Mouse (Mus musculus) hindbrain, embryonic 10.5 days (tissue): ENCODE data around the gene Rabepk. TPM values are rescaled to one million over a fixed set of nuclear protein-coding genes. Genes with fewer than 3 reads are reported as not detected.
"Not testable (repeated sequence)": the region's sequence is repeated elsewhere in the genome, so short reads cannot be mapped to it uniquely, and the experiment has no call there.

Experiments used
- DNase-seq: peaks from one replicate; pipeline ENCODE4 v3.0.0-alpha.2; 2017; ENCODE audit warnings: low spot score
- H3K27ac ChIP-seq: fragments of 300-500 bp; sonication (generic); 2 replicates; pipeline ENCODE4 v1.5.1; 2016; ENCODE audit warnings: mild to moderate bottlenecking, moderate library complexity
- H3K27me3 ChIP-seq: fragments of 300-500 bp; sonication (generic); 2 replicates; pipeline ENCODE4 v1.6.1; 2016; ENCODE audit warnings: mild to moderate bottlenecking; ENCODE audit not compliant: poor library complexity, insufficient read depth, severe bottlenecking
- H3K36me3 ChIP-seq: fragments of 300-500 bp; sonication (generic); 2 replicates; pipeline ENCODE4 v1.6.1; 2016; ENCODE audit warnings: mild to moderate bottlenecking, moderate library complexity
- H3K4me1 ChIP-seq: fragments of 300-500 bp; sonication (generic); replicated peaks from 2 replicates; pipeline ENCODE4 v1.6.1; 2016; ENCODE audit warnings: mild to moderate bottlenecking
- H3K4me3 ChIP-seq: fragments of 300-500 bp; sonication (generic); 2 replicates; pipeline ENCODE4 v1.5.1; 2016; ENCODE audit warnings: mild to moderate bottlenecking, moderate library complexity
- H3K9me3 ChIP-seq: fragments of 300-500 bp; sonication (generic); 2 replicates; pipeline ENCODE4 v1.6.1; 2016; ENCODE audit warnings: mild to moderate bottlenecking, moderate library complexity
- WGBS: fragments of 180-500 bp; shearing (Covaris S2); methylation state at CpG from one replicate; pipeline ENCODE4 v1.1.7; 2016; 5-methylcytosine and 5-hydroxymethylcytosine counted together
- polyA plus RNA-seq: library from polyadenylated mRNA; unstranded; fragments of >200 nt; fragmentation: Nextera tagmentation; extraction: Ambion mirVana; gene quantifications from 2 replicates; pipeline ENCODE4 v1.2.1, GENCODE M21; 2016

Gene Rabepk
- polyA plus RNA-seq, 1 experiment from 2014 or later: 31.5 TPM

- Histone ChIP-seq H3K36me3 (peaks cover 51% of the 10 kb centered on the region), H3K4me1 (peaks cover 53% of the 10 kb centered on the region)
- DNase-seq: no peak
Observed at GRCm38 (mm10) chr2:34772252-34773235, 27.2 kb downstream of the Rabepk start.

GRCm38 (mm10) chr2:34771368-34772226, 28.1 kb downstream of the Rabepk start, which contains the start of gene Hspa5:
TSS of gene Hspa5 (plus strand) at chr2:34771970.
- Histone ChIP-seq H3K4me3 (peak within 1 kb of the TSS; percentile 100), H3K27ac (peak within 1 kb of the TSS; percentile 98), H3K27me3 (no peaks in the 10 kb centered on the region), H3K4me1 (peaks cover 47% of the 10 kb centered on the region), H3K36me3 (peaks cover 41% of the 10 kb centered on the region), H3K9me3 (no peaks in the 10 kb centered on the region; the same call in 1 of the 2 replicates)
- WGBS: under 1% methylated on average over 60 of the region's 60 CpGs
- DNase-seq: peak; percentile 100

More at GRCm38 (mm10) chr2:34772252-34773235, 27.2 kb downstream of the Rabepk start:
- peak overlapping the region; percentile 98 for H3K27ac ChIP-seq
- H3K9me3 ChIP-seq: no peaks in the 10 kb centered on the region
- H3K27me3 ChIP-seq: no peaks in the 10 kb centered on the region
- peak overlapping the region; percentile 100 for H3K4me3 ChIP-seq
- WGBS: 5% methylated on average over 50 of the region's 50 CpGs

- Histone ChIP-seq H3K36me3 (peaks cover 35% of the 10 kb centered on the region), H3K9me3 (no peaks in the 10 kb centered on the region; the same call in 1 of the 2 replicates), H3K4me1 (peaks cover 40% of the 10 kb centered on the region), H3K27ac (peak overlapping the region; percentile 98), H3K27me3 (no peaks in the 10 kb centered on the region), H3K4me3 (peak overlapping the region; percentile 100)
- DNase-seq: no peak
- WGBS: 5% methylated on average over 6 of the region's 6 CpGs
Observed at GRCm38 (mm10) chr2:34770951-34771350, 28.8 kb downstream of the Rabepk start.

GRCm38 (mm10) chr2:34770049-34770448, 29.7 kb downstream of the Rabepk start:
- peaks cover 31% of the 10 kb centered on the region for H3K4me1 ChIP-seq
- H3K4me3 ChIP-seq: peak overlapping the region; percentile 100
- H3K9me3 ChIP-seq: no peaks in the 10 kb centered on the region; the same call in 1 of the 2 replicates
- no peaks in the 10 kb centered on the region for H3K27me3 ChIP-seq
- no peak for DNase-seq
- no peak overlapping the region for H3K27ac ChIP-seq
- peaks cover 26% of the 10 kb centered on the region for H3K36me3 ChIP-seq
- 94% methylated on average over 2 of the region's 2 CpGs for WGBS

- no peaks in the 10 kb centered on the region; the same call in 1 of the 2 replicates for H3K9me3 ChIP-seq
- H3K36me3 ChIP-seq: no peaks in the 10 kb centered on the region
- H3K4me1 ChIP-seq: no peaks in the 10 kb centered on the region
- 78% methylated on average over 12 of the region's 12 CpGs for WGBS
- no peak for DNase-seq
- no peaks in the 10 kb centered on the region for H3K27me3 ChIP-seq
- no peak overlapping the region for H3K4me3 ChIP-seq
- no peak overlapping the region for H3K27ac ChIP-seq
Observed at GRCm38 (mm10) chr2:34764801-34765200, 34.9 kb downstream of the Rabepk start.

- no peaks in the 10 kb centered on the region; the same call in 1 of the 2 replicates for H3K9me3 ChIP-seq
- no peak overlapping the region for H3K27ac ChIP-seq
- H3K36me3 ChIP-seq: no peaks in the 10 kb centered on the region
- no peak overlapping the region for H3K4me3 ChIP-seq
- no peaks in the 10 kb centered on the region for H3K4me1 ChIP-seq
- DNase-seq: no peak
- no peaks in the 10 kb centered on the region for H3K27me3 ChIP-seq
- 66% methylated on average over 2 of the region's 2 CpGs for WGBS
Observed at GRCm38 (mm10) chr2:34762872-34763271, 36.8 kb downstream of the Rabepk start.

- H3K36me3 ChIP-seq: no peaks in the 10 kb centered on the region
- 89% methylated on average over 2 of the region's 2 CpGs for WGBS
- H3K4me3 ChIP-seq: no peak overlapping the region
- H3K9me3 ChIP-seq: no peaks in the 10 kb centered on the region; the same call in 1 of the 2 replicates
- no peak overlapping the region for H3K27ac ChIP-seq
- no peaks in the 10 kb centered on the region for H3K4me1 ChIP-seq
- H3K27me3 ChIP-seq: no peaks in the 10 kb centered on the region
- no peak for DNase-seq
Observed at GRCm38 (mm10) chr2:34762174-34762573, 37.5 kb downstream of the Rabepk start.

- H3K4me1 ChIP-seq, H3K36me3 ChIP-seq, H3K9me3 ChIP-seq, H3K4me3 ChIP-seq, DNase-seq, H3K27me3 ChIP-seq, H3K27ac ChIP-seq: not testable (repeated sequence)
- WGBS: 90% methylated on average over 5 of the region's 5 CpGs
Observed at GRCm38 (mm10) chr2:34761272-34761671, 38.4 kb downstream of the Rabepk start.

- Histone ChIP-seq H3K4me1 (peaks cover 18% of the 10 kb centered on the region), H3K9me3 (no peaks in the 10 kb centered on the region), H3K27me3 (no peaks in the 10 kb centered on the region), H3K4me3 (no peak overlapping the region), H3K36me3 (no peaks in the 10 kb centered on the region), H3K27ac (no peak overlapping the region)
- DNase-seq: no peak
- 67% methylated on average over 1 of the region's 1 CpGs for WGBS
Observed at GRCm38 (mm10) chr2:34757341-34757740, 42.4 kb downstream of the Rabepk start.

- no peaks in the 10 kb centered on the region for H3K9me3 ChIP-seq
- peak; percentile 55 for DNase-seq
Observed at GRCm38 (mm10) chr2:34754551-34755358, 45.0 kb downstream of the Rabepk start, which contains the start of gene Gapvd1. TSS of gene Gapvd1 (minus strand) at chr2:34755232.

GRCm38 (mm10) chr2:34753811-34754550, 45.7 kb downstream of the Rabepk start:
- Histone ChIP-seq H3K27me3 (no peaks in the 10 kb centered on the region), H3K4me3 (peak overlapping the region; percentile 97), H3K36me3 (no peaks in the 10 kb centered on the region), H3K27ac (peak overlapping the region; percentile 98), H3K4me1 (peaks cover 24% of the 10 kb centered on the region), H3K9me3 (no peaks in the 10 kb centered on the region)
- DNase-seq: peak; percentile 90
- WGBS: 0% methylated on average over 101 of the region's 106 CpGs

More at GRCm38 (mm10) chr2:34754551-34755358, 45.0 kb downstream of the Rabepk start, which contains the start of gene Gapvd1:
- no peaks in the 10 kb centered on the region for H3K36me3 ChIP-seq
- peaks cover 24% of the 10 kb centered on the region for H3K4me1 ChIP-seq
- WGBS: 1% methylated on average over 14 of the region's 14 CpGs
- no peaks in the 10 kb centered on the region for H3K27me3 ChIP-seq
- peak within 1 kb of the TSS; percentile 98 for H3K27ac ChIP-seq
- peak within 1 kb of the TSS; percentile 97 for H3K4me3 ChIP-seq
